Mouse (Mus musculus): ENCODE results near the gene Cmtm7. TPM values are rescaled to one million over a fixed set of nuclear protein-coding genes. Genes with fewer than 3 reads are reported as not detected.
A peak's percentile ranks its signal among the peaks of the same experiment; 100 is the strongest.
"Not testable (repeated sequence)": the region's sequence is repeated elsewhere in the genome, so short reads cannot be mapped to it uniquely, and the experiment has no call there.

Gene Cmtm7
- total and polyA plus RNA-seq, 2 experiments from 2014 or later, result 89.6 to 145 TPM

GRCm38 (mm10) chr9:114731011-114731755 is 50.5 kb downstream of the Cmtm7 start, which contains the start of gene Cmtm6:
TSS of gene Cmtm6 (plus strand) at chr9:114731116.
- peak; percentile 52 for TF ChIP-seq CTCF (IDR thresholded peaks at IDR 0.05; ENCODE audit: low read depth)
- no peak for TF ChIP-seq EP300 (IDR thresholded peaks at IDR 0.05; ENCODE audit: low read depth)
- WGBS, result under 1% methylated on average over 53 of the region's 53 CpGs
- Histone ChIP-seq H3K36me3 (replicated peaks; ENCODE audit: control insufficient read depth, insufficient read depth, low read length) (no peaks in the 10 kb centered on the region), H3K27me3 (ENCODE audit: control insufficient read depth, insufficient read depth, low read length) (no peaks in the 10 kb centered on the region), H3K4me2 (ENCODE audit: low read depth, low read length) (peak within 1 kb of the TSS; percentile 84), H3K4me1 (ENCODE audit: control insufficient read depth, insufficient read depth) (peaks cover 25% of the 10 kb centered on the region), H3K9me3 (replicated peaks; ENCODE audit: control insufficient read depth, low read length) (no peaks in the 10 kb centered on the region), H3K27ac (ENCODE audit: low read depth) (peak within 1 kb of the TSS; percentile 95), H3K9ac (replicated peaks; ENCODE audit: low read depth, low read length) (peak within 1 kb of the TSS; percentile 83), H3K4me3 (ENCODE audit: low read depth, low read length) (peak within 1 kb of the TSS; percentile 83)
- ATAC-seq (ENCODE audit: insufficient read depth, low read depth) (peak; percentile 90), DNase-seq (ENCODE audit: low spot score) (peak; percentile 97)

GRCm38 (mm10) chr9:114729911-114730805 is 51.5 kb downstream of the Cmtm7 start:
- Histone ChIP-seq H3K27me3 (ENCODE audit: control insufficient read depth, insufficient read depth, low read length) (no peaks in the 10 kb centered on the region), H3K4me3 (ENCODE audit: low read depth, low read length) (peak overlapping the region; percentile 83), H3K9me3 (replicated peaks; ENCODE audit: control insufficient read depth, low read length) (no peaks in the 10 kb centered on the region), H3K9ac (replicated peaks; ENCODE audit: low read depth, low read length) (no peak overlapping the region), H3K4me2 (ENCODE audit: low read depth, low read length) (peak overlapping the region; percentile 84), H3K36me3 (replicated peaks; ENCODE audit: control insufficient read depth, insufficient read depth, low read length) (no peaks in the 10 kb centered on the region; the same call in 1 of the 2 replicates), H3K4me1 (ENCODE audit: control insufficient read depth, insufficient read depth) (peaks cover 25% of the 10 kb centered on the region), H3K27ac (ENCODE audit: low read depth) (peak overlapping the region; percentile 50)
- TF ChIP-seq EP300 (IDR thresholded peaks at IDR 0.05; ENCODE audit: low read depth), result no peak
- TF ChIP-seq CTCF (IDR thresholded peaks at IDR 0.05; ENCODE audit: low read depth), result no peak
- 28% methylated on average over 25 of the region's 30 CpGs for WGBS
- no peak for ATAC-seq (ENCODE audit: insufficient read depth, low read depth)
- peak; percentile 26 for DNase-seq (ENCODE audit: low spot score)

- WGBS, result 46% methylated on average over 2 of the region's 2 CpGs
- H3K27ac ChIP-seq (ENCODE audit: low read depth); ATAC-seq (ENCODE audit: insufficient read depth, low read depth); DNase-seq (ENCODE audit: low spot score); H3K9ac ChIP-seq (replicated peaks; ENCODE audit: low read depth, low read length); H3K4me3 ChIP-seq (ENCODE audit: low read depth, low read length); H3K27me3 ChIP-seq (ENCODE audit: control insufficient read depth, insufficient read depth, low read length); H3K9me3 ChIP-seq (replicated peaks; ENCODE audit: control insufficient read depth, low read length); H3K4me2 ChIP-seq (ENCODE audit: low read depth, low read length): not testable (repeated sequence)
- peaks cover 14% of the 10 kb centered on the region for H3K36me3 ChIP-seq (replicated peaks; ENCODE audit: control insufficient read depth, insufficient read depth, low read length)
- H3K4me1 ChIP-seq (ENCODE audit: control insufficient read depth, insufficient read depth), result peaks cover 14% of the 10 kb centered on the region
These were observed 53.2 kb downstream of the Cmtm7 start for GRCm38 (mm10) chr9:114728432-114728831.

- WGBS, result 0% methylated on average over 3 of the region's 3 CpGs
- TF ChIP-seq EP300 (IDR thresholded peaks at IDR 0.05; ENCODE audit: low read depth) (no peak), CTCF (IDR thresholded peaks at IDR 0.05; ENCODE audit: low read depth) (peak; percentile 92)
These were observed 54.3 kb downstream of the Cmtm7 start for GRCm38 (mm10) chr9:114727315-114727714.

GRCm38 (mm10) chr9:114716677-114717331 is 64.9 kb downstream of the Cmtm7 start:
- H3K4me1 ChIP-seq (ENCODE audit: control insufficient read depth, insufficient read depth), result no peaks in the 10 kb centered on the region
- peaks cover 95% of the 10 kb centered on the region for H3K36me3 ChIP-seq (replicated peaks; ENCODE audit: control insufficient read depth, insufficient read depth, low read length)
- no peak overlapping the region for H3K27ac ChIP-seq (ENCODE audit: low read depth)
- DNase-seq (ENCODE audit: low spot score) (no peak), ATAC-seq (ENCODE audit: insufficient read depth, low read depth) (no peak)
- H3K9me3 ChIP-seq (replicated peaks; ENCODE audit: control insufficient read depth, low read length), result no peaks in the 10 kb centered on the region
- no peak for TF ChIP-seq CTCF (IDR thresholded peaks at IDR 0.05; ENCODE audit: low read depth)
- no peak for TF ChIP-seq EP300 (IDR thresholded peaks at IDR 0.05; ENCODE audit: low read depth)
- no peak overlapping the region for H3K4me2 ChIP-seq (ENCODE audit: low read depth, low read length)
- no peak overlapping the region for H3K9ac ChIP-seq (replicated peaks; ENCODE audit: low read depth, low read length)
- H3K4me3 ChIP-seq (ENCODE audit: low read depth, low read length), result no peak overlapping the region
- no peaks in the 10 kb centered on the region for H3K27me3 ChIP-seq (ENCODE audit: control insufficient read depth, insufficient read depth, low read length)
- WGBS, result 86% methylated on average over 18 of the region's 18 CpGs

More at GRCm38 (mm10) chr9:114727315-114727714, 54.3 kb downstream of the Cmtm7 start:
- H3K4me3 ChIP-seq (ENCODE audit: low read depth, low read length), result no peak overlapping the region
- no peak overlapping the region for H3K27ac ChIP-seq (ENCODE audit: low read depth)
- H3K36me3 ChIP-seq (replicated peaks; ENCODE audit: control insufficient read depth, insufficient read depth, low read length), result peaks cover 25% of the 10 kb centered on the region
- peaks cover 5% of the 10 kb centered on the region for H3K4me1 ChIP-seq (ENCODE audit: control insufficient read depth, insufficient read depth)
- DNase-seq (ENCODE audit: low spot score) (peak; percentile 85), ATAC-seq (ENCODE audit: insufficient read depth, low read depth) (no peak)
- no peaks in the 10 kb centered on the region for H3K9me3 ChIP-seq (replicated peaks; ENCODE audit: control insufficient read depth, low read length)
- H3K27me3 ChIP-seq (ENCODE audit: control insufficient read depth, insufficient read depth, low read length), result no peaks in the 10 kb centered on the region
- H3K9ac ChIP-seq (replicated peaks; ENCODE audit: low read depth, low read length), result no peak overlapping the region
- H3K4me2 ChIP-seq (ENCODE audit: low read depth, low read length), result no peak overlapping the region

Measured in heart, postnatal 0 days (tissue).